Mouse (Mus musculus) testis, adult 2 months (tissue): Measurements from ENCODE around the gene Kcnj12. TPM values are rescaled to one million over a fixed set of nuclear protein-coding genes. Genes with fewer than 3 reads are reported as not detected.
A peak's percentile ranks its signal among the peaks of the same experiment; 100 is the strongest.

ENCODE experiments used
- H3K27ac ChIP-seq: fragments of 200-500 bp; 2 replicates; pipeline ENCODE4 v1.5.1; 2012; ENCODE audit warnings: low read depth, low read length; ENCODE audit not compliant: control insufficient read depth, insufficient read depth
- H3K27me3 ChIP-seq: fragments of 200-500 bp; 2 replicates; pipeline ENCODE4 v1.6.1; 2012; ENCODE audit warnings: mild to moderate bottlenecking, low read length, moderate library complexity; ENCODE audit not compliant: control insufficient read depth, insufficient read depth
- H3K36me3 ChIP-seq: fragments of 200-500 bp; 2 replicates; pipeline ENCODE4 v1.6.1; 2012; ENCODE audit warnings: mild to moderate bottlenecking, low read length; ENCODE audit not compliant: control insufficient read depth, insufficient read depth
- H3K4me1 ChIP-seq: fragments of 200-500 bp; 2 replicates; pipeline ENCODE4 v1.6.1; 2012; ENCODE audit warnings: low read length; ENCODE audit not compliant: control insufficient read depth, insufficient read depth
- H3K4me3 ChIP-seq: fragments of 200-500 bp; 2 replicates; pipeline ENCODE4 v1.5.1; 2012; ENCODE audit warnings: low read depth, mild to moderate bottlenecking, low read length, moderate library complexity, mixed read lengths; ENCODE audit not compliant: control insufficient read depth
- CTCF ChIP-seq: fragments of 200-500 bp; IDR thresholded peaks from 2 replicates; pipeline ENCODE4 v1.5.1; 2012; ENCODE audit warnings: low read depth, mild to moderate bottlenecking, inconsistent platforms, low read length, moderate library complexity; ENCODE audit not compliant: control insufficient read depth, insufficient read depth, insufficient replicate concordance
- POLR2A ChIP-seq: fragments of 200-500 bp; IDR thresholded peaks from 2 replicates; pipeline ENCODE4 v1.6.1; 2012; ENCODE audit warnings: low read depth, mild to moderate bottlenecking, inconsistent platforms, low read length, moderate library complexity; ENCODE audit not compliant: control insufficient read depth
- polyA plus RNA-seq: library from polyadenylated mRNA; depleted of rRNA; stranded (reverse); fragments of >200 nt; gene quantifications from 2 replicates; pipeline ENCODE4 v1.2.3, GENCODE M21; 2012; rRNA removed

Kcnj12 gene
- polyA plus RNA-seq, result 0.15 and 0.16 TPM in 2 replicates

DNA sequence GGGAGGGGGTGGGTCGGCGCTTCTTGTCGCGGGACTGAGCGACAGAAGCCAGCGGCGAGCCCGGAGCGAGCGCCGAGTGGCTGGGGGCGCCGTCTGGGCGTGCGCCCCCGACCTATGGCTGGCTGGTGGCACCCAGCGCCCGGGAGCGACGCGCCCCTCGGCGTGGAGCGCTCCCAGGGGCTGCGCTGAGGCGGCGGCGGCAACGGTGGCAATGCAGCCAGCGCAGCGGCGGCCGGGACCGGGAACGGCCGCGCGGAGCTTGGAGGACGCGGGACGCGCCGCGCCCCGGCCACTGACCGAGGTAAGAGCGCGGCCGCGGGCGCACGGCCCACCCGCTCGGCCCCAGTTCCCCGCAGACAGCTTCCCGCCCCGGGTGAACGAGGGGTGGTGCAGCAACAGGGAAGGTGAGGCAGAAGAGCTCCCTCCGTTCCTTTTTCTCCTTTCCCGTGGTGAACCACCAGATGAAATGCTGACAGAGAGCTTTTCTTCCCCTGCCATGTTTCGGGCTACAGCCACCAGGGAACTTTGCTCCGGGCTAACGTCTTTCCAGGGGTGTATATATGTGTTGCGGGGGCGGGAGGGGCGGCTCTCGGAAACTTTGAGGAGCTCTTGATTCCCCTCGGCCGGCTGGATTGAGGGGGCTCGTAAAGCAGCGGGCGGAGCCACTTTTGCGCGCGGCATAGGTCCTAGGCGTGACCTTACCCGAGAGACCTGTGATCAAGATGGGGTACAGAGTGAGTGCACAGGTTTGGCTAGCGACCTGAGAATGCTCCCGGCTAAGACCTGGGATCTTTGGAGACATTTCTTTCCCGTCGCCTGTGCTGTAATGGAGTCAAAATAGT is at the start of gene Kcnj12:
TSS of gene Kcnj12 (plus strand) at position 15 of the 842 bp plus-strand sequence.
- H3K27me3 ChIP-seq, result no peaks in the 10 kb centered on the region
- H3K36me3 ChIP-seq, result no peaks in the 10 kb centered on the region
- no peak within 1 kb of the TSS for H3K27ac ChIP-seq
- TF ChIP-seq POLR2A (no peak), CTCF (no peak)
- H3K4me3 ChIP-seq, result peak within 1 kb of the TSS; percentile 24; the same call in 1 of the 2 replicates
- peaks cover 9% of the 10 kb centered on the region for H3K4me1 ChIP-seq

DNA sequence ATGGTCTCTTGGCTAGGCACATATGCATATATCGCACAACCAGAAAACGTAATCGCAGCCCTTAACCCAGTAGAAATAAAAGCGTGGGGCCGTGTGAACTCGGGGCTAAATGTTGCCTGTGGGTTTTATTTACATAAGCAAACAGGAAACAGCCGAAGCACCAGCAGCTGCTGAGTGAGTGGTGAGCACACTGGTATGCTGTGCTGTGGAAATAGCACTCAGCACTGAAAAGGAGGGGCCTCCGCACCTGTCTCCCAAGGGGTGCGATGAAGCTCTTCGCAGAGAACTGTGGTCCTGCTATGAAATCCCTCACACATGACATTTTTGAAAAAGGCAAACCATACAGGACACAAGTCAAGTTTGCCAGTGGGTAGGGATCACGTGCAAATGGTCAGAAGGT is 47.3 kb upstream of the Kcnj12 start:
- no peak for TF ChIP-seq CTCF
- TF ChIP-seq POLR2A, result no peak
- Histone ChIP-seq H3K4me3 (no peak overlapping the region), H3K27me3 (no peaks in the 10 kb centered on the region), H3K36me3 (no peaks in the 10 kb centered on the region), H3K27ac (no peak overlapping the region), H3K4me1 (no peaks in the 10 kb centered on the region)

DNA sequence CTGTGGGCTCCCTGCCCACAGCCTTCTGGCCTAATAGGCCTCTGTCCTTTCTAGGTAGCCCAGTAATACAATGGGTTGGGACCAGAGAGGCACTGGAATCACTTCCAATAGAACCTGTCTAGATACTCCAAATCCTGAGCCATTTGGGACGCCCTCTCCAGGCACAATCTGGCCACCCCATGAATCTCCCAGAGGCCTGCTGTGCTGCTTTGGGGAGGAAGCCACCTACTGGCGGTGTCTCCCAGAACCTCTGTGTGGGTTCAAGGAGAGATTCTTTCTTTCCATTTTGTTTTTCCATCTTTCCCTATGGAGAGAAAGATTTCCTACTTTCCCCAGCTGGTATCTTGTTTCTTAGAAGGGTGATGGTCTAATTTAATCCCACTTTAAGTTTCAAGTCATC is 46.1 kb upstream of the Kcnj12 start:
- TF ChIP-seq POLR2A (no peak), CTCF (no peak)
- no peak overlapping the region for H3K27ac ChIP-seq
- H3K4me1 ChIP-seq, result no peaks in the 10 kb centered on the region
- no peaks in the 10 kb centered on the region for H3K27me3 ChIP-seq
- H3K36me3 ChIP-seq, result no peaks in the 10 kb centered on the region
- H3K4me3 ChIP-seq, result no peak overlapping the region

DNA sequence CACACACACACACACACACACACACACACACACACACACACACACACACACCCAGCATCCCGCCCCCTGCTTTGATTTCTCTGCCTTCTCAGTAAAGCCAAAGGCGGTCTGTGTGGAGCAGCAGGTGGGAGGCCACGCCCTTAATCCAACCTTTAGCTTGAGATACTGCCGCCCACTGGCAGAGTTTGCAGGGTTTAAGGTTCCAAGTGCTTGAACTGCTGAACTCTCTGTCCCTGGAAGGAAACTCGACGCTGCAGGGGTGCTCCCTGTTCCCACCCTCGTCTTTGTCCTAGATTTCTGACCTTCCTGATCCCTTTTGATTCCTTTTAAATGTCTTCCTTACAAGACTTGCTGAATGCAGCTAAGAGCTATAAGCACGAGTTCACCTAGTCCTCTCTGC is 45.6 kb upstream of the Kcnj12 start:
- no peaks in the 10 kb centered on the region for H3K36me3 ChIP-seq
- no peaks in the 10 kb centered on the region for H3K4me1 ChIP-seq
- TF ChIP-seq CTCF (no peak), POLR2A (no peak)
- no peaks in the 10 kb centered on the region for H3K27me3 ChIP-seq
- H3K27ac ChIP-seq, result no peak overlapping the region
- H3K4me3 ChIP-seq, result no peak overlapping the region

DNA sequence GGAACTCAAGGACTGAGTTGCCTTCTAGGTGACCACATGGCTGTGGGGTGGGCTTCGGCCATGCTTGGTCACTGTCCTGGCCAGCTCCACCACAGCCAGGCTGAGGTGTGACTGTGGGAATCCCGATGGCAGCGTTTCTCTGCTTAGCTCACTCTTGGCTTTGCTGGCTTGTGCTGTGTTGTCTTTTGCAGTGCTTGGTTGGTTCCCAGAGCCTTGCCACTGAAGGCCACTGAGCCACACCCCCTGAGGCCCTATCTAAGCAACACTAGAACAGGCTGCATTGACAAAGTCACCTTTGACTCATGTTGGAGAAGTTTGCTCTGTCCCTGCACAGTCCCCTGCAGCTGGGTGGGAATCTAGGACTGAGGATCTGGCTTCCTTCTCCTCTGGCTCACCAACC is 45.2 kb upstream of the Kcnj12 start:
- H3K27ac ChIP-seq, result no peak overlapping the region
- H3K27me3 ChIP-seq, result no peaks in the 10 kb centered on the region
- TF ChIP-seq CTCF (no peak), POLR2A (no peak)
- H3K36me3 ChIP-seq, result no peaks in the 10 kb centered on the region
- no peaks in the 10 kb centered on the region for H3K4me1 ChIP-seq
- no peak overlapping the region for H3K4me3 ChIP-seq

DNA sequence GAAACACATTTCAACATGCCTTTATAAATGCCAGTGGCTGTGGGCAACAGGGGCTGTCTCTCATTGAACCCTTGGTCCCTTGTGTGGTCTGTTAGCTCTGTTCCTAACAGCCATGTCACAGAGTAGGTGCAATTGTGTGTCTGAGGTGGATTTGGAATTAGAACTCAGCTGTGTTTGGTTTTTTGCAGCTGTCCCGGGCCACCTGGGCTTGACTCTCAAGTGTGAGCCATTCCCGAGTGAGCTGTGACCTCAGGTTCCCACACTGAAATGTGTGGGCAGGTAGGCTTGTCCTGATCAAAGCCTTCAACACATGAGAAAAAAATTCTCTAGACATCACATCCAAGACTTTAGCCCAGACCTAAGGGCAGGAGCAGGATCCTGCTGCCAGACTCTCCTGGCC is 43.7 kb upstream of the Kcnj12 start:
- H3K4me3 ChIP-seq, result no peak overlapping the region
- TF ChIP-seq CTCF (no peak), POLR2A (no peak)
- no peak overlapping the region for H3K27ac ChIP-seq
- no peaks in the 10 kb centered on the region for H3K36me3 ChIP-seq
- H3K27me3 ChIP-seq, result no peaks in the 10 kb centered on the region
- H3K4me1 ChIP-seq, result no peaks in the 10 kb centered on the region

DNA sequence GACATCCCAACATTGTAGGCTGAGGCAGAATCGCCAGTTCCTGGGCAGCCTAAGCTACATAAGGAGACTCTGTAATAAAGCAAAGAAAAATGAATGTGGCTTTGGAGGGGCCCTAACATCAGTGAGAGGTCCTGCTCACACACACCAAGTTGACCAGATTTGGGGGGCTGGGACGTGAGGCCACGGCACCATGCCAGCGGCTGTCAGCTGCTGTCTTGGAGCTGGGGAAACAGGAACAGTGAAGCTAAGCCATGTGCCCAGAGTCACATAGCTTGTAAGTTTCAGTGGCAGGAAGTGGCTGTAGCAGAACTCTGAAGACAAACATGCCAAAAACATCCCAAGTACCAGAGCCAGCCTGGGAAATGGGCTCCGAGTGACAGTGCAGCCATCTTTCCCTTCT is 42.6 kb upstream of the Kcnj12 start:
- Histone ChIP-seq H3K27me3 (no peaks in the 10 kb centered on the region), H3K27ac (no peak overlapping the region), H3K4me3 (no peak overlapping the region), H3K36me3 (no peaks in the 10 kb centered on the region), H3K4me1 (peaks cover under 1% of the 10 kb centered on the region; the same call in 1 of the 2 replicates)
- TF ChIP-seq POLR2A (no peak), CTCF (no peak)
